Mouse (Mus musculus) intestine, embryonic 14.5 days (tissue): ENCODE measurements around the gene Lat2. TPM values are rescaled to one million over a fixed set of nuclear protein-coding genes. Genes with fewer than 3 reads are reported as not detected.

Experiments used
- ATAC-seq: fragments of 200-750 bp; cut with Nextera tagmentation; replicated peaks from 2 replicates; pipeline ENCODE4 v1.8.0; 2017; ENCODE audit warnings: low read depth, moderate number of reproducible peaks, moderate TSS enrichment, moderate library complexity; ENCODE audit not compliant: low FRiP score, low TSS enrichment
- DNase-seq: peaks from one replicate; pipeline ENCODE4 v3.0.0-alpha.2; 2018; ENCODE audit warnings: low spot score
- H3K27ac ChIP-seq: fragments of 300-500 bp; sonication (generic); 2 replicates; pipeline ENCODE4 v1.5.1; 2014; ENCODE audit warnings: low read depth, mild to moderate bottlenecking, control low read depth
- H3K27me3 ChIP-seq: fragments of 300-500 bp; sonication (generic); replicated peaks from 2 replicates; pipeline ENCODE4 v1.6.1; 2014; ENCODE audit warnings: low read length, control low read depth; ENCODE audit not compliant: control insufficient read depth, insufficient read depth
- H3K36me3 ChIP-seq: fragments of 300-500 bp; sonication (generic); 2 replicates; pipeline ENCODE4 v1.6.1; 2014; ENCODE audit warnings: low read length, control low read depth; ENCODE audit not compliant: control insufficient read depth, insufficient read depth
- H3K4me1 ChIP-seq: fragments of 300-500 bp; sonication (generic); replicated peaks from 2 replicates; pipeline ENCODE4 v1.6.1; 2014; ENCODE audit warnings: low read length, control low read depth, mixed read lengths; ENCODE audit not compliant: control insufficient read depth, insufficient read depth
- H3K4me2 ChIP-seq: fragments of 300-500 bp; sonication (generic); 2 replicates; pipeline ENCODE4 v1.6.1; 2014; ENCODE audit warnings: low read length
- H3K4me3 ChIP-seq: fragments of 300-500 bp; sonication (generic); 2 replicates; pipeline ENCODE4 v1.5.1; 2014; ENCODE audit warnings: low read depth, low read length, control low read depth, mixed read lengths
- H3K9ac ChIP-seq: fragments of 300-500 bp; sonication (generic); 2 replicates; pipeline ENCODE4 v1.6.1; 2014; ENCODE audit warnings: mild to moderate bottlenecking, low read length
- H3K9me3 ChIP-seq: fragments of 300-500 bp; sonication (generic); 2 replicates; pipeline ENCODE4 v1.6.1; 2016; ENCODE audit warnings: low read length, control low read depth; ENCODE audit not compliant: control insufficient read depth
- WGBS: fragments of 180-500 bp; shearing (Covaris S2); extraction: QIAGEN DNeasy Blood & Tissue Kit; methylation state at CpG from one replicate; pipeline ENCODE4 v1.1.7; 2014; 5-methylcytosine and 5-hydroxymethylcytosine counted together
- polyA plus RNA-seq: library from polyadenylated mRNA; unstranded; fragments of >200 nt; fragmentation: Nextera tagmentation; extraction: Ambion mirVana; gene quantifications from 2 replicates; pipeline ENCODE4 v1.2.1, GENCODE M21; 2014

The Lat2 gene
- polyA plus RNA-seq, 1 experiment from 2014 or later = 2.3 TPM

- no peak overlapping the region for H3K9ac ChIP-seq
- H3K27ac ChIP-seq = no peak overlapping the region
- WGBS = 80% methylated on average over 12 of the region's 12 CpGs
These were observed 4.7 kb downstream of the Lat2 start for GRCm38 (mm10) chr5:134609916-134610643.

DNA sequence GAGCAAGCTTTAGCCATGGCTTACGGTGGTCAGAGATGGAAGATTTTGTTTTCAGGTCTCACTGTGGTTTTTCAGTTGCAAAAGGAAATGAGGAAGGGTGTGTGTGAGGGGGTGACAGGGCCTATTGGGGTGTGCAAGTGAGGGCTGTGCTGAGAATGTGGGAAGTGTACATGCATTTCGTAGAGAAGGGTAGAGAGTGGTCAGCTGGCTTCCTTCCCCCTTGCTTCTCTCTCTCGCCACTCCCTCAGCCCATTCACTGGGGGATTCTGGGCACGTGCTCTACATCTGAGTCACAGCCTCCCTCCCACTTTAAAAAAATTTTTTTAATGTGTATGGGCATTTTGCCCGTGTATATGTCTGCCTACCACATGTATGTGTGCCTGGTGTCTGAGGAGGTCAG is 7.7 kb downstream of the Lat2 start:
- Histone ChIP-seq H3K4me1 (no peaks in the 10 kb centered on the region), H3K4me2 (no peak overlapping the region), H3K27me3 (no peaks in the 10 kb centered on the region), H3K27ac (no peak overlapping the region), H3K36me3 (no peaks in the 10 kb centered on the region), H3K9me3 (no peaks in the 10 kb centered on the region), H3K9ac (no peak overlapping the region), H3K4me3 (no peak overlapping the region)
- no peak for DNase-seq
- no peak for ATAC-seq
- 62% methylated on average over 5 of the region's 5 CpGs for WGBS

More at GRCm38 (mm10) chr5:134609916-134610643, 4.7 kb downstream of the Lat2 start:
- H3K9me3 ChIP-seq = no peaks in the 10 kb centered on the region
- H3K27me3 ChIP-seq = no peaks in the 10 kb centered on the region
- ATAC-seq = no peak
- no peaks in the 10 kb centered on the region for H3K4me1 ChIP-seq
- H3K4me2 ChIP-seq = no peak overlapping the region
- H3K36me3 ChIP-seq = no peaks in the 10 kb centered on the region
- H3K4me3 ChIP-seq = no peak overlapping the region
- no peak for DNase-seq

DNA sequence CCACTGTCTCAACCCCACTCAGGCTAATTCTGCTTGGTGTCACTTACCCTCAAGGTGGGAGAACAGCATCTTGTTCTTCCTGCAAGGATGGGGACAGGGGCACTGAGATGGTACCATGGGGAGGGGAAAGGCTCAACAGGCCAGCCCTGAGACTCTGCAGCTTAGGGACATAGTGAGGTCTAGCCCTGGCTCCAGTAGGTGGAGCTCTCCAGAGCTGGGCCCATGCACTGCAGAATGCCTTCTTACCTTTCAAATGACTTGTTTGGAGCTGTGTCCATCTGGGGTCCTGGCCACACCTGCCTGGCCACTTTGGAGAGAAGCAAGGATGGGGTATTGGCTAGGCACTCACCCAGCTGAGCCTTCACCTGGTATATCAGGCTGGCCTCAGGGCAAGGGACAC is 8.5 kb downstream of the Lat2 start:
- DNase-seq = no peak
- Histone ChIP-seq H3K4me1 (no peaks in the 10 kb centered on the region), H3K9me3 (no peaks in the 10 kb centered on the region), H3K27ac (no peak overlapping the region), H3K4me2 (no peak overlapping the region), H3K27me3 (no peaks in the 10 kb centered on the region), H3K36me3 (no peaks in the 10 kb centered on the region), H3K9ac (no peak overlapping the region), H3K4me3 (no peak overlapping the region)
- ATAC-seq = no peak

GRCm38 (mm10) chr5:134604376-134604775 is 10.4 kb downstream of the Lat2 start:
- ATAC-seq = no peak
- WGBS = 86% methylated on average over 11 of the region's 11 CpGs
- H3K27ac ChIP-seq = no peak overlapping the region
- H3K4me3 ChIP-seq = no peak overlapping the region
- no peaks in the 10 kb centered on the region for H3K9me3 ChIP-seq
- H3K36me3 ChIP-seq = peaks cover 3% of the 10 kb centered on the region; the same call in 1 of the 2 replicates
- H3K27me3 ChIP-seq = no peaks in the 10 kb centered on the region
- no peak overlapping the region for H3K4me2 ChIP-seq
- no peaks in the 10 kb centered on the region for H3K4me1 ChIP-seq
- no peak overlapping the region for H3K9ac ChIP-seq
- no peak for DNase-seq

DNA sequence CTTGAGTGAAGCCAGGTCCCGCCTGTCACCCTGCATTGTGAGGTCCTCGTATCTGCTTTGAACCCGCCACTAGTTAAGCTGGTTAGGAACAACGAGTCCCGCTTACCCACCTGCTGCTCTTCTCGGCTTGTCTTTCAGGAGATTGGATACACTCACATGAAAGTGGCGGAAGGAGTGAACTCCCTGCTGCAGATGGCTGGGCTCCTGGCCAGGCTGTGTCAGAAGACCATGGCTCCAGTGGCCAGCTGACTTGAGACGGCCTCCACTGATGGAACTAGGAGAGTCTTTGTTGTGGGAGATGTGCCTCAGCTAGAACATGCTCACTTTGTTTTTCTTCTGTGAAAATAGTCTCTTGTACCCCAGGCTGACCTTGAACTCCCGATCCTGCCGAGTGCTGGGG is 17.1 kb downstream of the Lat2 start:
- no peak overlapping the region for H3K4me2 ChIP-seq
- DNase-seq (no peak), ATAC-seq (no peak)
- H3K9me3 ChIP-seq = no peaks in the 10 kb centered on the region
- peaks cover 64% of the 10 kb centered on the region for H3K36me3 ChIP-seq
- no peak overlapping the region for H3K27ac ChIP-seq
- H3K27me3 ChIP-seq = no peaks in the 10 kb centered on the region
- WGBS = 90% methylated on average over 10 of the region's 10 CpGs
- no peak overlapping the region for H3K9ac ChIP-seq
- no peak overlapping the region for H3K4me3 ChIP-seq
- H3K4me1 ChIP-seq = no peaks in the 10 kb centered on the region

DNA sequence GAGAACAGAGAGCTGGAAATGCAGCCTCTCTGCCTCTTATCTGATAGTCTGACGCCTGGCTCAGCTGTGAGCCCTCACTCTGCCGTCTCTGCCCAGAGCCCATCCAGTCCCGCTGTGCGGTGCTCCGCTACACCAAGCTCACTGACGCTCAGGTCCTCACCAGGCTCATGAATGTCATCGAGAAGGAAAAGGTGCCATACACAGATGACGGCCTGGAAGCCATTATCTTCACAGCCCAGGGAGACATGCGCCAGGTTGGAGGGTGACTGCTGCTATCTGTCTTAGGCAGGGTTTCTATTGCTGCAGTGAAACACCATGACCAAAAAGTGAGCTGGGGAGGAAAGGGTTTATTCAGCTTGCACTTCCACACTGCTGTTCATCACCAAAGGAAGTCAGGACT is 21.7 kb downstream of the Lat2 start:
- 90% methylated on average over 9 of the region's 9 CpGs for WGBS
- Histone ChIP-seq H3K4me3 (no peak overlapping the region), H3K4me1 (no peaks in the 10 kb centered on the region), H3K4me2 (no peak overlapping the region), H3K27ac (no peak overlapping the region), H3K9ac (no peak overlapping the region), H3K9me3 (no peaks in the 10 kb centered on the region), H3K36me3 (peaks cover 86% of the 10 kb centered on the region), H3K27me3 (no peaks in the 10 kb centered on the region)
- DNase-seq (no peak), ATAC-seq (no peak)

DNA sequence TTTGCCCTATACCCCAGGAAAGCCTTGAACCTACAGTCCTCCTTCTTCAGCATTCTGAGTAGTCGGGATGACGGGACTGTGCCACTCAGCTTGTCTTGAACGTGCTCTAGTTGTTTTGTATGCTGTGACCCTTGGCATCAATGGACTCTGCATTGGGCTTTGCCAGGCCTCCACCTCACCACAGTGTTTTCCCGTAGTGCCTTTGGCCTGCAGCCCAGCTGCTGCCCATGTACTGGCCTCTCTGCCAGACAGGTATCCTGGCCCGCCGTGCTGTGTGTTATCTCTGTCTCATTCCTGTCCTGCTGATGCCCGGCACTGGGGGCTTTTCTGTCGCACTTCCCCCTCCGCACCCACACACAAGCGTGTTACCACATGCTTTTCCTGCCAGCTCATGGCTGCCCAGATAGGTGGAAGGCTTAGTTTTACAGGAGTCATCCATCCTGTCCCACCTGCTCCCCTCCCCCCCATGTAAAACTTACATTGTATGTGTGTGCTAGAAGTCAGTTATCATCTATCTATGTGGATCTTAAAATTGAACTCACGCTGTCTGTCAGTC is 22.7 kb downstream of the Lat2 start:
- ATAC-seq = no peak
- no peak overlapping the region for H3K4me3 ChIP-seq
- no peak overlapping the region for H3K4me2 ChIP-seq
- 93% methylated on average over 11 of the region's 11 CpGs for WGBS
- no peak overlapping the region for H3K9ac ChIP-seq
- H3K36me3 ChIP-seq = peaks cover 79% of the 10 kb centered on the region
- DNase-seq = no peak
- H3K27ac ChIP-seq = no peak overlapping the region
- H3K27me3 ChIP-seq = no peaks in the 10 kb centered on the region
- H3K4me1 ChIP-seq = no peaks in the 10 kb centered on the region
- H3K9me3 ChIP-seq = no peaks in the 10 kb centered on the region

- no peak for DNase-seq
- Histone ChIP-seq H3K4me2 (no peak overlapping the region), H3K9me3 (no peaks in the 10 kb centered on the region), H3K36me3 (peaks cover 64% of the 10 kb centered on the region), H3K9ac (no peak overlapping the region), H3K4me1 (no peaks in the 10 kb centered on the region), H3K27me3 (no peaks in the 10 kb centered on the region), H3K27ac (no peak overlapping the region), H3K4me3 (no peak overlapping the region)
- ATAC-seq = no peak
- 86% methylated on average over 3 of the region's 3 CpGs for WGBS
These were observed 24.9 kb downstream of the Lat2 start for GRCm38 (mm10) chr5:134589900-134590299.

DNA sequence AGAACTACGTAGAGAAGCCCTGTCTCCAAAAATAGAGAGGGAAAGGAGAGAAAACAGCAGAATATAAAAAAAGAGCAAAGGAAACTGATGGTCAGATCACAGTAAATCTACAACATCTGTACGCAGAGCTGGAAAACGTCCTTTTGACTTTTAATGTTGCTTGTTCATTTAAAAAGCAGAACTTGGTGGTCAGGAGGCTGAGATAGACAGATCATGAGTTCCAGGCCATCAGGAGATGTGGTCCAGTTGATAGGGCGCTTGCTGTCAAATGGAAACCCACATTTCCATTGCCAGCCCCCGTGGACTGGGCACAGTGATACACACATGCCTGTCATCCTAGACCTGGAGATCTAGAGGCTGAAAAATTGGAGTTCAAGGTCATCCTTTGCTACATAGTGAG is 30.0 kb downstream of the Lat2 start:
- H3K4me2 ChIP-seq = no peak overlapping the region
- no peak overlapping the region for H3K9ac ChIP-seq
- no peak for ATAC-seq
- H3K36me3 ChIP-seq = peaks cover 17% of the 10 kb centered on the region
- no peak for DNase-seq
- H3K9me3 ChIP-seq = no peaks in the 10 kb centered on the region
- 89% methylated on average over 5 of the region's 5 CpGs for WGBS
- H3K4me1 ChIP-seq = peaks cover 11% of the 10 kb centered on the region
- H3K27ac ChIP-seq = no peak overlapping the region
- no peak overlapping the region for H3K4me3 ChIP-seq
- no peaks in the 10 kb centered on the region for H3K27me3 ChIP-seq
